Mouse (Mus musculus): ENCODE results near the gene Zfp804b. TPM values are rescaled to one million over a fixed set of nuclear protein-coding genes. Genes with fewer than 3 reads are reported as not detected.

The Zfp804b gene
- polyA plus RNA-seq, 1 experiment: not detected

- Histone ChIP-seq H3ac (ENCODE audit: control insufficient read depth, insufficient read length, low read depth) (no peak overlapping the region), H3K79me2 (ENCODE audit: control insufficient read depth, insufficient read depth) (no peaks in the 10 kb centered on the region), H3K79me3 (ENCODE audit: low read depth) (no peaks in the 10 kb centered on the region), H3K27me3 (ENCODE audit: control insufficient read depth, insufficient read depth, insufficient read length) (no peaks in the 10 kb centered on the region), H3K36me3 (ENCODE audit: control insufficient read depth, insufficient read depth) (no peaks in the 10 kb centered on the region), H3K4me3 (ENCODE audit: insufficient read depth, poor library complexity, severe bottlenecking) (no peak overlapping the region)
- TF ChIP-seq FOSL1 (IDR thresholded peaks at IDR 0.05; ENCODE audit: insufficient read depth, low read length, poor library complexity, severe bottlenecking): no peak
- TF ChIP-seq USF1 (IDR thresholded peaks at IDR 0.05; ENCODE audit: low read depth): no peak
- no peak for TF ChIP-seq MAX (IDR thresholded peaks at IDR 0.05)
- TF ChIP-seq MYOD1 (IDR thresholded peaks at IDR 0.05; ENCODE audit: control insufficient read depth, insufficient read length, low read depth): no peak
- no peak for TF ChIP-seq CTCF (IDR thresholded peaks at IDR 0.05; ENCODE audit: control insufficient read depth, insufficient read depth, insufficient read length)
- TF ChIP-seq CEBPB (IDR thresholded peaks at IDR 0.05; ENCODE audit: low read depth): no peak
- no peak for TF ChIP-seq MYOG (IDR thresholded peaks at IDR 0.05; ENCODE audit: control insufficient read depth, extremely low read depth, insufficient read length)
Observed at GRCm38 (mm10) chr5:7073936-7074631, 270.5 kb downstream of the Zfp804b start.

- H3K79me3 ChIP-seq (ENCODE audit: low read depth): no peaks in the 10 kb centered on the region
- TF ChIP-seq CTCF (IDR thresholded peaks at IDR 0.05; ENCODE audit: control insufficient read depth, insufficient read depth, insufficient read length) (no peak), CEBPB (IDR thresholded peaks at IDR 0.05; ENCODE audit: low read depth) (no peak), MAX (IDR thresholded peaks at IDR 0.05) (no peak), USF1 (IDR thresholded peaks at IDR 0.05; ENCODE audit: low read depth) (no peak), MYOG (IDR thresholded peaks at IDR 0.05; ENCODE audit: control insufficient read depth, extremely low read depth, insufficient read length) (no peak), FOSL1 (IDR thresholded peaks at IDR 0.05; ENCODE audit: insufficient read depth, low read length, poor library complexity, severe bottlenecking) (no peak), MYOD1 (IDR thresholded peaks at IDR 0.05; ENCODE audit: control insufficient read depth, insufficient read length, low read depth) (no peak)
- no peaks in the 10 kb centered on the region for H3K36me3 ChIP-seq (ENCODE audit: control insufficient read depth, insufficient read depth)
- H3ac ChIP-seq (ENCODE audit: control insufficient read depth, insufficient read length, low read depth): no peak overlapping the region
- H3K27me3 ChIP-seq (ENCODE audit: control insufficient read depth, insufficient read depth, insufficient read length): no peaks in the 10 kb centered on the region
- H3K4me3 ChIP-seq (ENCODE audit: insufficient read depth, poor library complexity, severe bottlenecking): no peak overlapping the region
- H3K79me2 ChIP-seq (ENCODE audit: control insufficient read depth, insufficient read depth): no peaks in the 10 kb centered on the region
Observed at GRCm38 (mm10) chr5:7007468-7007867, 337.1 kb downstream of the Zfp804b start.

- no peaks in the 10 kb centered on the region for H3K27me3 ChIP-seq (ENCODE audit: control insufficient read depth, insufficient read depth, insufficient read length)
- H3K79me3 ChIP-seq (ENCODE audit: low read depth): no peaks in the 10 kb centered on the region
- H3K4me3 ChIP-seq (ENCODE audit: insufficient read depth, poor library complexity, severe bottlenecking): no peak overlapping the region
- TF ChIP-seq FOSL1 (IDR thresholded peaks at IDR 0.05; ENCODE audit: insufficient read depth, low read length, poor library complexity, severe bottlenecking) (no peak), MYOG (IDR thresholded peaks at IDR 0.05; ENCODE audit: control insufficient read depth, extremely low read depth, insufficient read length) (no peak), USF1 (IDR thresholded peaks at IDR 0.05; ENCODE audit: low read depth) (no peak), MYOD1 (IDR thresholded peaks at IDR 0.05; ENCODE audit: control insufficient read depth, insufficient read length, low read depth) (no peak), CEBPB (IDR thresholded peaks at IDR 0.05; ENCODE audit: low read depth) (no peak)
- H3ac ChIP-seq (ENCODE audit: control insufficient read depth, insufficient read length, low read depth): no peak overlapping the region
- H3K79me2 ChIP-seq (ENCODE audit: control insufficient read depth, insufficient read depth): no peaks in the 10 kb centered on the region
- no peaks in the 10 kb centered on the region for H3K36me3 ChIP-seq (ENCODE audit: control insufficient read depth, insufficient read depth)
Observed at GRCm38 (mm10) chr5:6983993-6984392, 360.6 kb downstream of the Zfp804b start.

GRCm38 (mm10) chr5:6934837-6935236, 409.7 kb downstream of the Zfp804b start:
- no peaks in the 10 kb centered on the region for H3K79me2 ChIP-seq (ENCODE audit: control insufficient read depth, insufficient read depth)
- H3K27me3 ChIP-seq (ENCODE audit: control insufficient read depth, insufficient read depth, insufficient read length): no peaks in the 10 kb centered on the region
- H3K4me3 ChIP-seq (ENCODE audit: insufficient read depth, poor library complexity, severe bottlenecking): no peak overlapping the region
- no peak overlapping the region for H3ac ChIP-seq (ENCODE audit: control insufficient read depth, insufficient read length, low read depth)
- TF ChIP-seq USF1 (IDR thresholded peaks at IDR 0.05; ENCODE audit: low read depth) (no peak), MAX (IDR thresholded peaks at IDR 0.05) (no peak), FOSL1 (IDR thresholded peaks at IDR 0.05; ENCODE audit: insufficient read depth, low read length, poor library complexity, severe bottlenecking) (no peak), CEBPB (IDR thresholded peaks at IDR 0.05; ENCODE audit: low read depth) (no peak), CTCF (IDR thresholded peaks at IDR 0.05; ENCODE audit: control insufficient read depth, insufficient read depth, insufficient read length) (no peak), MYOD1 (IDR thresholded peaks at IDR 0.05; ENCODE audit: control insufficient read depth, insufficient read length, low read depth) (no peak), MYOG (IDR thresholded peaks at IDR 0.05; ENCODE audit: control insufficient read depth, extremely low read depth, insufficient read length) (no peak)
- H3K36me3 ChIP-seq (ENCODE audit: control insufficient read depth, insufficient read depth): no peaks in the 10 kb centered on the region
- no peaks in the 10 kb centered on the region for H3K79me3 ChIP-seq (ENCODE audit: low read depth)

- Histone ChIP-seq H3K36me3 (ENCODE audit: control insufficient read depth, insufficient read depth) (no peaks in the 10 kb centered on the region), H3ac (ENCODE audit: control insufficient read depth, insufficient read length, low read depth) (no peak overlapping the region), H3K79me3 (ENCODE audit: low read depth) (no peaks in the 10 kb centered on the region), H3K27me3 (ENCODE audit: control insufficient read depth, insufficient read depth, insufficient read length) (no peaks in the 10 kb centered on the region), H3K79me2 (ENCODE audit: control insufficient read depth, insufficient read depth) (no peaks in the 10 kb centered on the region), H3K4me3 (ENCODE audit: insufficient read depth, poor library complexity, severe bottlenecking) (no peak overlapping the region)
- TF ChIP-seq CTCF (IDR thresholded peaks at IDR 0.05; ENCODE audit: control insufficient read depth, insufficient read depth, insufficient read length): no peak
- TF ChIP-seq CEBPB (IDR thresholded peaks at IDR 0.05; ENCODE audit: low read depth): no peak
- TF ChIP-seq FOSL1 (IDR thresholded peaks at IDR 0.05; ENCODE audit: insufficient read depth, low read length, poor library complexity, severe bottlenecking): no peak
- TF ChIP-seq MYOD1 (IDR thresholded peaks at IDR 0.05; ENCODE audit: control insufficient read depth, insufficient read length, low read depth): no peak
- TF ChIP-seq USF1 (IDR thresholded peaks at IDR 0.05; ENCODE audit: low read depth): no peak
- TF ChIP-seq MAX (IDR thresholded peaks at IDR 0.05): no peak
- TF ChIP-seq MYOG (IDR thresholded peaks at IDR 0.05; ENCODE audit: control insufficient read depth, extremely low read depth, insufficient read length): no peak
Observed at GRCm38 (mm10) chr5:6911290-6911689, 433.3 kb downstream of the Zfp804b start.
